Mouse (Mus musculus): ENCODE data around the gene Armh3. TPM values are rescaled to one million over a fixed set of nuclear protein-coding genes. Genes with fewer than 3 reads are reported as not detected.
A peak's percentile ranks its signal among the peaks of the same experiment; 100 is the strongest.

The Armh3 gene
- total RNA-seq, 2 experiments from 2014 or later: 20.8 to 21.9 TPM

DNA sequence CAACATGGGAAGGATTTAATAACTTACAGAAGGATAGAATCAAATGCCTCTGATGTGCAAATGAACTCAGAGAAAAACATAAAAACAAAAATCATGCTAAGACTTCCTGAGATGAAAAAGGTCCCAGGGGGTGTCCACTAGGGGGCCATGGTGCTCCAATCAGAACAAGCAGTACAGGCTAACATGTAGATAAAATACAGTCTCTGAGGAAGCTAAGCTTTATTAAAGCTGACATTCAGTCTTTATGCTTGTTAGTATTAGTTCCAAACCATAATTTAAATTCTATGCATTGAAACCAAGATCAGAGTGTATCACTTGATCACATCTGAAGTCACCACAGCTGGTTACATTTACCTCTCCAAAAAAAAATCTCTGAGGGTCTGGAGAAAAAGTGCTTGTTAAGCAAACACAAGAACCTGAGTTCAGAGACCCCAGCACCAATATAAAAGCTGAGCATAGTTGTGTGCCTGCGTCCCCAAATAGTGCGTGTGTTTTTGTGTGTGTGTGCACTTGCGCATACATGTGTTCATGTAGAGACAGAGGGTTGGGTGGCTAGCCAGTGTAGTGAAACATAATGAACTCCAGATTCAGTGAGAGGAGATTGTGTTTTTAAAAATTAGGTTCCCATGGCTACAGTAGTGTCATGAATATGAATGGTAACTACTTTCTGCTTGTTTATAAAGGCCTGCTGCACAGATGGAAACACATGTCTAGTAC is 151.1 kb downstream of the Armh3 start:
- peak in 1 of 2 experiments; percentile 33 for DNase-seq (ENCODE audit: low spot score in 2 of 2)
- intact Hi-C loops (cut with DNase I): no loop called here

GRCm38 (mm10) chr19:45844209-45844608 is 154.1 kb downstream of the Armh3 start:
- intact Hi-C loops (cut with DNase I): no loop called here
- no peak for DNase-seq (ENCODE audit: low spot score in 2 of 2)

DNA sequence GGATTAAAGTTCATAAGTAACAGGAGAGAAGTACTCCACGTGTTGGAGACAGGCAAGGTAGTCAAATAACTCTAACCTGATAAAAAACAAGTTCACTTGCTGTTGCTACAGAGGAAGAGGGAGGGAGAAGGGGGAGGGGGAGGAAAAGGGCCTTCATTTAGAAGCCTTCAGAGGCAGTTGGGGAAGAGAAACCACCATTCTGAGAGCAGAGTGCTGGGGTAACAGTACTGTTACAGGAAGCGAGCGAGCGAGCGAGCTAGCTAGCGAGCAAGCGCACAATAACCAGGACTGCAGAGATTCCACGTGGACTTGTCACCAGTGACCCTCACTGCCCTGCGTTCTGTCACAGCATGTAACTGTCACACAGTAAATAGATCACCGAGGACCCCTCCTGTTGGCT is 154.9 kb downstream of the Armh3 start:
- intact Hi-C loops (cut with DNase I): no loop called here
- DNase-seq (ENCODE audit: low spot score in 2 of 2): no peak

- peak in 1 of 2 experiments; percentile 26 for DNase-seq (ENCODE audit: low spot score in 2 of 2)
- intact Hi-C loops (cut with DNase I): no loop called here
These were observed 161.0 kb downstream of the Armh3 start for GRCm38 (mm10) chr19:45837050-45837994.

DNA sequence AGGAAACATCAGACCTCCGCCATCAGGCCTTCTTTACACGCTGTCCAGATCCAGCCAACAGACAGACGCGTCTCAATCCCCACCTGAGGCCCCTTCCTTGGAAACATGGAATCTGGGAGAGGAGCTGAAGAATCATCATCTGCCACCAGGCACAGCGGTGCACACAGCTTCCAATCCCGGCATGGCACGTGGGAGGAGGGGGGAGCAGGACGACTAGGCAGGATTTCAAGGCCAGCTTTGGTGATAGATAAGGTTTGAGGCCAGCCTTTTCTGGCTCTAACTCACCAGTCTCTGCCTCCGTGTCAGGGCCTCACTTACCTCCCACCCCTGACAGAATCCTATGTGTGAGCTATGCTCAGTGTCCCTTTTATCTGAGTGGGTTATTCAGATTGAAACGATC is 162.8 kb downstream of the Armh3 start:
- DNase-seq (ENCODE audit: low spot score in 2 of 2): no peak
- intact Hi-C loops (cut with DNase I): no loop called here

DNA sequence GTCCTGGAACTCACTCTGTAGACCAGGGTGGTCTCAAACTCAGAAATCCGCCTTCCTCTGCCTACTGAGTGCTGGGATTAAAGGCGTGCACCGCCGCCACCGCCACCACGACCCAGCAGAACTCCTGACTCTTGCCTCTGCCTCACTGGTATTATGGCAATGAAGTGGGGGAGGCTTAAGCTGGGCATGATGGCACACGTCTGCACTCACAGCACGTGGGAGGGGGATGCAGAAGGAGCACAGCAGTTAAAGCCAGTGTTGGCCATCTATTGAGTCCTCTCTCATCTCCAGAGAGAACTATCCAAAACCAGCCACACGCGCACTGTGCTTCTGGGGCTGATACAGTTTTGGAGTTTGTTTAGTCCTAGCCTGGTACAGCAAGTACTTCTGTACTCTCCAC is 164.6 kb downstream of the Armh3 start:
- intact Hi-C loops (cut with DNase I): no loop called here
- DNase-seq (ENCODE audit: low spot score in 2 of 2): no peak

GRCm38 (mm10) chr19:45830679-45831078 is 167.6 kb downstream of the Armh3 start:
- intact Hi-C loops (cut with DNase I): no loop called here
- DNase-seq (ENCODE audit: low spot score in 2 of 2): no peak

DNA sequence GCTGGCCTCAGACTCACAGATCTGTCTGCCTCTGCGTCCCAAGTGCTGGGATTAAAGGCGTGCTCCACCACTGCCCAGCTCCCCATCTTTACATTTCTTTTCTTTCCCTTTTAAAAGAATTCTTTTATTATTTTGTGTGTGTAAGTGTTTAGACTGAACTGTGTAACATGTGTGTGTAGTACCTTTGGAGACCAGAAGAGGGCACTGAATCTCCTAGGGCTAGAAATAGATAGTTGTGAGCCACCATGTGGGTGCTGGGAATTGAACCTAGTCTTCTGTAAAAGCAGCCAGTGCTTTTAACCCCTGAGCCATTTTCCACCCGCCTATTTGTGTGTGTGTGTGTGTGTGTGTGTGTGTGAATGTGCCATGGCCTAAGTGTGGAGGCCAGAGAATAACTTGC is 170.6 kb downstream of the Armh3 start:
- intact Hi-C loops (cut with DNase I): no loop called here
- no peak for DNase-seq (ENCODE audit: low spot score in 2 of 2)

GRCm38 (mm10) chr19:45827125-45827524 is 171.2 kb downstream of the Armh3 start:
- intact Hi-C loops (cut with DNase I): no loop called here
- no peak for DNase-seq (ENCODE audit: low spot score in 2 of 2)

DNA sequence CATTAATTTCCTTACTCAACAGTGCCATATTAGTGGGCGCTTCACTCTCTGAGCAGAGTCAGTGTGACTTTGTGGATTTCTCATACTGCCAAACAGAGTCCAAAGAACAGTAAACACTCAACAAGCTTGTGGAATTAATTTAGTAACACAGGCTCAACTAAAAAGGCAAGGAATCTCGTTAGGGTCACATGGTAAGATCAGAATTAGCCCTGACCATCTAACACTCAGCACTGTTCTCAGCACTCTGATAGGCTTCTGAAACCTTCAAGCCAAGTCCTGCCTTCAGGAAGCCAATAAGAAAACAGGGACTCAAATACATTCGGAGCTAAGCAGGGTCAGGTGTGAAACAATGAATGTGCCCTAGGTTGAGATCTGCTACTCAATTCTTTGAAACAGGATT is 172.1 kb downstream of the Armh3 start:
- DNase-seq (ENCODE audit: low spot score in 2 of 2): no peak
- intact Hi-C loops (cut with DNase I): no loop called here

GRCm38 (mm10) chr19:45821832-45822231 is 176.5 kb downstream of the Armh3 start:
- no peak for DNase-seq (ENCODE audit: low spot score in 2 of 2)
- intact Hi-C loops (cut with DNase I): no loop called here

GRCm38 (mm10) chr19:45817816-45818490 is 180.3 kb downstream of the Armh3 start:
- peak; percentile 42 to 57 for DNase-seq (ENCODE audit: low spot score in 2 of 2)
- intact Hi-C loops (cut with DNase I): no loop called here

DNA sequence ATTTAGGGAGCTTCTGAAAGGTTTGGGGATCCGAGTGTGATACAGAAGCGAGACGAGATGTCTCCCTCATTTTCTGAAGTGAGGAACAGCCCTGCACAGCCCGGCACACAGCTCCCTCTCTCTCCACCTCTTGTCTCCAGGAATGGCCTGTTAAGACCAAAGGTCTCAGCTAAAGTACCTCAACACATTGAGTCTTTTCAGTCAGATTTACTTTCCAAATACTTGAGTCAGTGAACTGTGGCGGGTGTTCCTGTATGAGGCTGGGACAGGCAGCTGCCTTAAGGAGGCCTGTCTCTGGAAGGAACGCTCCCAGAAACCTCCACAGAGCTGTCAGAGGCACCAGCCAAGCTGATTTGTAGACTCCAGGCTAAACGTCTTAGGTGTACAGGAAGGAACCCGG is 181.6 kb downstream of the Armh3 start:
- intact Hi-C loops (cut with DNase I): no loop called here
- no peak for DNase-seq (ENCODE audit: low spot score in 2 of 2)

GRCm38 (mm10) chr19:45815831-45816405 is 182.4 kb downstream of the Armh3 start, which contains the start of gene Kcnip2:
Kcnip2 (minus strand) TSS chr19:45816061.
- DNase-seq (ENCODE audit: low spot score in 2 of 2): peak; percentile 55 to 62
- intact Hi-C loops (cut with DNase I): no loop called here

GRCm38 (mm10) chr19:45815170-45815569 is 183.1 kb downstream of the Armh3 start:
- DNase-seq (ENCODE audit: low spot score in 2 of 2): peak; percentile 15 to 52
- intact Hi-C loops (cut with DNase I): no loop called here

- DNase-seq (ENCODE audit: low spot score in 2 of 2): no peak
- intact Hi-C loops (cut with DNase I): loop anchor here (2.0 to 5.0 kb wide), 2 partner anchors 139 to 198 kb away; no protein-coding TSS in a partner anchor
These were observed 184.5 kb downstream of the Armh3 start for GRCm38 (mm10) chr19:45813801-45814200.

GRCm38 (mm10) chr19:45813263-45813662 is 185.0 kb downstream of the Armh3 start:
- peak; percentile 91 to 95 for DNase-seq (ENCODE audit: low spot score in 2 of 2)
- intact Hi-C loops (cut with DNase I): loop anchor here (2.0 to 5.0 kb wide), 2 partner anchors 140 to 199 kb away; no protein-coding TSS in a partner anchor

- DNase-seq (ENCODE audit: low spot score in 2 of 2): no peak
- intact Hi-C loops (cut with DNase I): loop anchor here (2.0 to 5.0 kb wide), 2 partner anchors 140 to 200 kb away; no protein-coding TSS in a partner anchor
These were observed 185.5 kb downstream of the Armh3 start for GRCm38 (mm10) chr19:45812673-45813252.

GRCm38 (mm10) chr19:45812115-45812514 is 186.2 kb downstream of the Armh3 start:
- intact Hi-C loops (cut with DNase I): loop anchor here (2.0 to 5.0 kb wide), 2 partner anchors 141 to 200 kb away; no protein-coding TSS in a partner anchor
- DNase-seq (ENCODE audit: low spot score in 2 of 2): no peak
